Mouse (Mus musculus) right cerebral cortex, postnatal 10 days (tissue): Measurements from ENCODE around the gene Olfr1532-ps1.
"Not testable (repeated sequence)": the region's sequence is repeated elsewhere in the genome, so short reads cannot be mapped to it uniquely, and the experiment has no call there.

Source experiments
- DNase-seq, 2 experiments: peaks; one replicate each; pipeline ENCODE4 v3.0.0; 2021; ENCODE audit warnings: low spot score in 2 of 2

Olfr1532-ps1 gene

GRCm38 (mm10) chr7:106907676-106908075, at the start of gene Olfr1532-ps1:
Olfr1532-ps1 (plus strand) TSS chr7:106908001.
- no peak for DNase-seq

GRCm38 (mm10) chr7:106862885-106863284, 44.9 kb upstream of the Olfr1532-ps1 start, which contains the start of gene Olfr704:
Olfr704 (plus strand) TSS chr7:106863185.
- DNase-seq: no peak

- DNase-seq: no peak
Observed at GRCm38 (mm10) chr7:106876791-106877190, 31.0 kb upstream of the Olfr1532-ps1 start, which contains the start of gene Olfr705. Olfr705 (minus strand) TSS chr7:106876891.

- no peak for DNase-seq
Observed at GRCm38 (mm10) chr7:106888062-106888461, 19.7 kb upstream of the Olfr1532-ps1 start, which contains the start of gene Olfr706. Olfr706 (minus strand) TSS chr7:106888162.

GRCm38 (mm10) chr7:106901141-106901540, 6.7 kb upstream of the Olfr1532-ps1 start, which contains the start of gene Olfr707:
Olfr707 (minus strand) TSS chr7:106901241.
- DNase-seq: not testable (repeated sequence)

GRCm38 (mm10) chr7:106920961-106921360, 13.2 kb downstream of the Olfr1532-ps1 start:
- DNase-seq: peak in 1 of 2 experiments; percentile 17

GRCm38 (mm10) chr7:106932119-106932518, 24.3 kb downstream of the Olfr1532-ps1 start, which contains the start of gene Olfr709-ps1:
Olfr709-ps1 (minus strand) TSS chr7:106932219.
- no peak for DNase-seq

GRCm38 (mm10) chr7:106948212-106948611, 40.4 kb downstream of the Olfr1532-ps1 start, which contains the start of gene Olfr710:
Olfr710 (minus strand) TSS chr7:106948312.
- DNase-seq: no peak

GRCm38 (mm10) chr7:106963837-106964236, 56.0 kb downstream of the Olfr1532-ps1 start, which contains the start of gene Olfr6:
Olfr6 (minus strand) TSS chr7:106963937.
- DNase-seq: no peak
